Mouse (Mus musculus): ENCODE measurements around the gene Cltrn. TPM values are rescaled to one million over a fixed set of nuclear protein-coding genes. Genes with fewer than 3 reads are reported as not detected.

Cltrn gene
- total RNA-seq (2017), result not detected in 2 replicates

GRCm38 (mm10) chrX:164088582-164088981 is at the start of gene Cltrn:
Cltrn (plus strand) TSS chrX:164088830.
- no peak for ATAC-seq (replicated peaks; ENCODE audit: low read depth, poor library complexity, severe bottlenecking)

GRCm38 (mm10) chrX:164038882-164039281 is 49.7 kb upstream of the Cltrn start:
- no peak for ATAC-seq (replicated peaks; ENCODE audit: low read depth, poor library complexity, severe bottlenecking)

GRCm38 (mm10) chrX:164042069-164042468 is 46.6 kb upstream of the Cltrn start:
- no peak for ATAC-seq (replicated peaks; ENCODE audit: low read depth, poor library complexity, severe bottlenecking)

- peak; percentile 99 for ATAC-seq (replicated peaks; ENCODE audit: low read depth, poor library complexity, severe bottlenecking)
These were observed 41.9 kb upstream of the Cltrn start for GRCm38 (mm10) chrX:164046736-164047135.

GRCm38 (mm10) chrX:164055726-164056125 is 32.9 kb upstream of the Cltrn start:
- peak; percentile 87 for ATAC-seq (replicated peaks; ENCODE audit: low read depth, poor library complexity, severe bottlenecking)

GRCm38 (mm10) chrX:164058523-164058922 is 30.1 kb upstream of the Cltrn start:
- no peak; the same call in 1 of the 2 replicates for ATAC-seq (replicated peaks; ENCODE audit: low read depth, poor library complexity, severe bottlenecking)

- ATAC-seq (replicated peaks; ENCODE audit: low read depth, poor library complexity, severe bottlenecking), result 0 out of 2 replicates have a peak, but pooled peaks have one; percentile 12
These were observed 29.6 kb upstream of the Cltrn start for GRCm38 (mm10) chrX:164059070-164059469.

GRCm38 (mm10) chrX:164066185-164066584 is 22.4 kb upstream of the Cltrn start:
- peak; percentile 99 for ATAC-seq (replicated peaks; ENCODE audit: low read depth, poor library complexity, severe bottlenecking)

GRCm38 (mm10) chrX:164068968-164069367 is 19.7 kb upstream of the Cltrn start:
- no peak for ATAC-seq (replicated peaks; ENCODE audit: low read depth, poor library complexity, severe bottlenecking)

GRCm38 (mm10) chrX:164076040-164076775 is 12.4 kb upstream of the Cltrn start, which contains the start of gene Siah1b:
Siah1b (minus strand) TSS chrX:164076493.
- ATAC-seq (replicated peaks; ENCODE audit: low read depth, poor library complexity, severe bottlenecking), result peak; percentile 98

- 0 out of 2 replicates have a peak, but pooled peaks have one; percentile 45 for ATAC-seq (replicated peaks; ENCODE audit: low read depth, poor library complexity, severe bottlenecking)
These were observed 6.6 kb upstream of the Cltrn start for GRCm38 (mm10) chrX:164082030-164082429.

- no peak for ATAC-seq (replicated peaks; ENCODE audit: low read depth, poor library complexity, severe bottlenecking)
These were observed 1.3 kb downstream of the Cltrn start for GRCm38 (mm10) chrX:164089916-164090315.

- peak; percentile 74 for ATAC-seq (replicated peaks; ENCODE audit: low read depth, poor library complexity, severe bottlenecking)
These were observed 3.9 kb downstream of the Cltrn start for GRCm38 (mm10) chrX:164092300-164093169.

- no peak for ATAC-seq (replicated peaks; ENCODE audit: low read depth, poor library complexity, severe bottlenecking)
These were observed 4.8 kb downstream of the Cltrn start for GRCm38 (mm10) chrX:164093435-164093834.

- ATAC-seq (replicated peaks; ENCODE audit: low read depth, poor library complexity, severe bottlenecking), result no peak
These were observed 7.2 kb downstream of the Cltrn start for GRCm38 (mm10) chrX:164095838-164096237.

GRCm38 (mm10) chrX:164101483-164101882 is 12.9 kb downstream of the Cltrn start:
- no peak for ATAC-seq (replicated peaks; ENCODE audit: low read depth, poor library complexity, severe bottlenecking)

GRCm38 (mm10) chrX:164102198-164102597 is 13.6 kb downstream of the Cltrn start:
- no peak for ATAC-seq (replicated peaks; ENCODE audit: low read depth, poor library complexity, severe bottlenecking)

GRCm38 (mm10) chrX:164102656-164103055 is 14.0 kb downstream of the Cltrn start:
- no peak for ATAC-seq (replicated peaks; ENCODE audit: low read depth, poor library complexity, severe bottlenecking)

GRCm38 (mm10) chrX:164111146-164111545 is 22.5 kb downstream of the Cltrn start:
- ATAC-seq (replicated peaks; ENCODE audit: low read depth, poor library complexity, severe bottlenecking), result no peak

GRCm38 (mm10) chrX:164113744-164114143 is 25.1 kb downstream of the Cltrn start:
- no peak for ATAC-seq (replicated peaks; ENCODE audit: low read depth, poor library complexity, severe bottlenecking)

GRCm38 (mm10) chrX:164123942-164124341 is 35.3 kb downstream of the Cltrn start:
- no peak for ATAC-seq (replicated peaks; ENCODE audit: low read depth, poor library complexity, severe bottlenecking)

Measured in common myeloid progenitor, adult 5-6 weeks (primary cell).